Mouse (Mus musculus) adrenal gland, adult 18-20 months (tissue): ENCODE results near the gene Chst5. TPM values are rescaled to one million over a fixed set of nuclear protein-coding genes. Genes with fewer than 3 reads are reported as not detected.

ENCODE experiments used
- DNase-seq, 2 experiments: peaks; one replicate each; pipeline ENCODE4 v3.0.0; 2021 to 2022; ENCODE audit warnings: low spot score in 2 of 2
- total RNA-seq, 2 experiments: library from RNA; stranded (reverse); gene quantifications; 1 replicate in 1 of 2; 2 replicates in 1 of 2; pipeline ENCODE4 v1.2.3; 2021

Gene Chst5
- total RNA-seq, 2 experiments from 2014 or later = not detected

DNA sequence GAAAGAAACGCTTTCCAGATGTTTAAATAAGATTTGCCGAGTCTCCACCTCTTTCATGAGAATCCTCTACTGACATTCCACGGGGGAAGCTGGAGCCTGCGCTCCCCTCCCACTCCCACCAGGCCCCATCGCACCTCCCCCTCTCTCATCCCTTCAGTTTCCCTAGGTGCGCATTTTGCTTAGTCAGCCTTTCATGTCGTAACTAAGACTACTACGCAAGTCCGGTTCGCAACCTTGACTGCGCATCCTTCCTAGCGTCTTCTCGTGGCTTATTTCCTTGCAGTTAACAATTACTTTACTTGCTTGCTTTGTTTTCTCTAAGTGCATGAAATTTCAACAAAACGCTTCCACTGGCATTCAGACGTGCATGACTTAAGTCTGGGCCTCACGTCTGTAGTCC, 21.5 kb upstream of the Chst5 start:
- no peak for DNase-seq

DNA sequence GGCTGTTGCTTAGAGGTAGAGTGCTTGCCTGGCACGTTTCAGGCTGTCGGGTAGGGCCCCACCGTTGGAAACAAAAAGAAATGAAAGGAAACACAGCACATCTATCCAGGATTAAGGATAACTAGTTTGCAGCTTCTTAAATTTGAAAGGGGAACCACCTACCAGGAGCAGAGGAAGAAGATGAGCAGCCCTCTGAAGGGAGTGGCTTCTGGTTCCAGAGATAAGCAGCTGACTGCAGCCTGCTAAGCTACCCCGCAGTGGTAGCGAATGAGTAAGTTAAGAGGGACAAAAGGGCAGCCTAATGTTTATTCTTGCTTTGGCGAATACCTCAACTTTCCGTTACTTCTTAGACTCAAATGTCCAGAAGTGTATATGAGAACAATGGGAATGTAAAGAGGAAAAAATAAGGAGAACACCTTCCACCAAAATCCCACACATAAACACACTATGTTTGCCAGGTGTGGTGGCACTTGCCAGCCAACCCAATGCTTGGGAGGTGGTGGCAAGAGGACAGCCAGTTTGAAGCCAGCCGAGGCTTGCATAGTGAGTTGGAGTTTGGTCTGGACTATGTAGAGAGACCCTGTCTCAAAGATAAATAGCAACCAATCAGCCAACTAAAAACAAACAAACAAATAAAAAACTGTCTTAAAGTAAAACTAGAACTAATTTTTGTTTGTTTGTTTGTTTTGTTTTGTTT, 19.5 kb upstream of the Chst5 start:
- no peak for DNase-seq

DNA sequence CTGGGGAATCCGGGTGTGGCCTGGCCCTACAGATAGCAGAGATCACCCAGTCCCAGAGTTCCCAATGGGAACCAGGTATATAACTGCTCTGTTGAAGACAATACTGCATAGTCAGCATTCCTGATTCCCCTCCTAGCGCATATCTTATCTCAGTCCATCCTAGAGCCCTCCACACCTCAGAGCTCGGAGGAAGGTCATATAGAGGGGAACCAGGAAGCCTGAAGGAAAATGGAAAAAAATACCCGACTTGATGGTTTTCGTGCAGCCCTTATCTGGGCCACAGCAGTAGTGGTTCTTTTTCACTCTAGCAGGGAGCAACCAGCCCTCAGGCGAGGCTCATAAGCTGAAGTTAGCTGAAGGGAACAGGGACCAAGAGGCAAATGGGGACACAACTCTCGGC, 14.7 kb upstream of the Chst5 start:
- no peak for DNase-seq

DNA sequence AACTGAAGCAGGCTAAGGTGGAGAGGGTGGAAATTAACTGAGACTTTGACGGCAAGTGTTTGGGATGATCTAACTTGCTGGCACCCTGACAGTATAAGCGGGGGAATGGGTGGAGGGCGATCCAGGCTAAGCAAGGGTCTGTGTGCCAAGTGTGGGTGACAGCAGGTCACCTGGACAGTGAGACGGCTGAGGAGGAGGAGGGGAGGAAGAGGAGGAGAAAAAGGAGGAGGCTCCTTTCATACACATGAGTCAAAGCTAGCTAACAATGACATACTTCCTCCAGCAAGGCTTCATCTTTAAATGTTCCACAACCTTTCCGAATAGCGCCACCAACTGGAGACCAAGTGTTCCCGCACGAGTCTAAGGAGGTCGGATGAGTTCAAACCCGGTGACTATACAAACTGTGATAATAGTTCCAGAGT, 13.1 kb upstream of the Chst5 start:
- DNase-seq = peak; percentile 51 to 53

- DNase-seq = no peak
Observed at GRCm38 (mm10) chr8:111920971-111921370, 10.7 kb upstream of the Chst5 start.

DNA sequence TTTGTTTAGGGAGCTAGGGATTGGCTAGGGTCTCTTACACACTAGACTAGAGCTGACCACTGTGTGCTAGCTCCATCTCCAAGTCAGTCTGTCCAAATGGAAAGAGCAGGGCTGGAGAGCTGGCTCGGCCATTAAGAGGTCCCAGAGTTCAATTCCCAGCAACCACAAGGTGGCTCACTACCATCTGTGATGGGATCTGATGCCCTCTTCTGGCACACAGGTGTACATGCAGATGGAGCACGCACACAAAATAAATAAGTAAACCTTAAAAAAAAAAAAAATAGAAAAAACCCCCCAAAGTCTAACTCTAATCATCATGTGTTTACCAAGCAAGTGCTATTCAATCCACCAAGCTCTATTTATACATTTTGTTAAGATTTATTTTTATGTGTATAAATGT, 9.4 kb upstream of the Chst5 start:
- no peak for DNase-seq

- DNase-seq = no peak
Observed at GRCm38 (mm10) chr8:111912860-111913432, 2.7 kb upstream of the Chst5 start.

DNA sequence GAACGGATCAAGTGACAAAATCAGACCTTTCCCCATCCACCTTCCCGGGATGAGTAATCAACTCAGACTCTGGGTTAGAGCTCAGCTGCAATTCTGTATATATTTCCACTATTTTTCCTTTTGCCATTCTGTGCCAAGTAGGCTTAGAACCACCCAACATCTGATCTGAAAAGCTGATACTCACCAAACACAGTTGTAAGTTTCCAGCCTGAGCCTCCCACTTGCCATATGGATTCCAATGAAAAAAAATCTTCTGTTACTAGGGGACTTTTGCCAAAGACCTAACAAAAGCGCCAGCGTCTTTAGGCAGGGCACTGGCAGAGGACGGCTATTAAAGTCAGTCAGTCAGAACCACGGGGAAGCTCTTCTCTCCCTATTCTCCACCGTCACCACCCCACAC, 1.3 kb upstream of the Chst5 start:
- DNase-seq = no peak

GRCm38 (mm10) chr8:111905500-111906121, 4.6 kb downstream of the Chst5 start:
- no peak for DNase-seq

- no peak for DNase-seq
Observed at GRCm38 (mm10) chr8:111902080-111902479, 8.2 kb downstream of the Chst5 start.

- no peak for DNase-seq
Observed at GRCm38 (mm10) chr8:111898586-111898985, 11.7 kb downstream of the Chst5 start.

DNA sequence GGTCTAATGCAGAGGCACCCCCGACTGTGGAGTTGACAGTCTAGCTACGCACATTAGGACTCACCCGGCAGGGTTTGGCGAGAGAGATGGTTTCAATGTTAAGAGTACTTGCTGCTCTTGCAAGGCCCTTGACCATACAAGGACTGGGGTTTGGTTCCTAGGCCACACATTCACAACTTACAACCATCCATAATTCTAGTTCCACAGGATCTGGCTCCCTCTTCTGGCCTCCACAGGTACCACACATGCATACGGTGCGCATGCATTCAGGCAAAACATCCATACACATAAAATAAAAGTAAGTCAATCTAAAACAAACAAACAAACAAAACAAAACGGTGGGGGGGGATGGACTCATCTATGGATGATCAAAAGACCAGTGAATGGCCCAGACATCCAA, 15.3 kb downstream of the Chst5 start:
- no peak for DNase-seq

DNA sequence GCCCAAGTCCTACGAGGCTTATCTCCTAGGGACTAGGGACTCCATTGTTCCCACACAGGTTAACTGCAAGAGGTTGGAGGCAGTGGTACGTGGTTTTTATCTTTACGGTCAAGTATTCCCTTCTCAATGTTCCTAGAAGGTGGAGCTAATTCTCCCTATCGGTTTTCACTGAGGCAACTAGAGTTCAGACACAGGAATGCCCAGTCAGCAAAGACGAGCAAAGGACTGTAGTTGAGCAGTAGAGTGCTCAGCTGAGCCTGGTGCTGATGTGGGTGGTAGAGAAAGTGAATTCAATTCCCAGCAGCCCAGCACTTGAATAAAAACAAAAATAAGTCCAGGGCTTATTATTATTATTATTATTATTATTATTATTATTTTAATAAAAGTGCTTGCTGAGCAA, 17.6 kb downstream of the Chst5 start:
- no peak for DNase-seq

DNA sequence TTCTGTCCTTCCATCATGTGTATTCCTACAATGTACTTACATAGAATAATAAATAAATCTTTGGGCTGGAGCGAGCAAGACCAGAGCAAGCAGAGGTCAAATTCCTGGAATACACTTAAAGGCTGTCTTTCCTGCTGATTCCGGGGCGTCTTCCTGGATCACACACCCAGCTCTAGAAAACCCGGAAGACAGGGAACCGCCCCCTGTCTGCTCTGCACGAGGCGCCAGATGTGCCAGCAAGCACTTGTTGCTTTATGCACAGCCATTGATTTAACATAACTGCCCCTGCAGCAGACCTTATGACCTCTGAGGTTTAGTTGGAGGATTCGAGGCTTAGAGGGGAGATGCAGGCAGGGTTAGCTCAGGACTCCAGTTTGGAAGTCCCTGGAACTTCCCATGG, 18.3 kb downstream of the Chst5 start:
- DNase-seq = no peak

GRCm38 (mm10) chr8:111890911-111891303, 19.3 kb downstream of the Chst5 start:
- DNase-seq = no peak

GRCm38 (mm10) chr8:111889931-111890910, 20.0 kb downstream of the Chst5 start:
- no peak for DNase-seq

- DNase-seq = no peak
Observed at GRCm38 (mm10) chr8:111888091-111888650, 22.1 kb downstream of the Chst5 start.

GRCm38 (mm10) chr8:111887479-111887878, 22.8 kb downstream of the Chst5 start:
- no peak for DNase-seq

DNA sequence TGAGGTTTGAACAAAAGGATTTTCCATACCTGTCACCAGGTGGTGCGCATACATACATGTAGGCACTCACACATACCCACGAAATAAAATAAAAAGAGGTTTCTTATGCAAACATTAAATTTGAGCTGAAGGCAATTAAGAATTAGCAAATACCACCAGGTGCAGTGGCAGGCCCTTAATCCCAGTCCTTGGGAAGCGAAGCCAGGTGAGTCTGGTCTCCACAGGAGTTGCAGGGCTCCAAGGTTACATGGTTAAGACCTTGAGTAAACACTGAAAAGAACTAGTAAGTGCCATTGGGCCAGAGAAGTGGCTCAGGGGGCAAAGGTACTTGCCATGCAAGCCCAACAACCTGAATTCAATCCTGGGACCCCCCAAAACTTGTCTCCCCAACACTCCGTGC, 26.6 kb downstream of the Chst5 start:
- no peak for DNase-seq

DNA sequence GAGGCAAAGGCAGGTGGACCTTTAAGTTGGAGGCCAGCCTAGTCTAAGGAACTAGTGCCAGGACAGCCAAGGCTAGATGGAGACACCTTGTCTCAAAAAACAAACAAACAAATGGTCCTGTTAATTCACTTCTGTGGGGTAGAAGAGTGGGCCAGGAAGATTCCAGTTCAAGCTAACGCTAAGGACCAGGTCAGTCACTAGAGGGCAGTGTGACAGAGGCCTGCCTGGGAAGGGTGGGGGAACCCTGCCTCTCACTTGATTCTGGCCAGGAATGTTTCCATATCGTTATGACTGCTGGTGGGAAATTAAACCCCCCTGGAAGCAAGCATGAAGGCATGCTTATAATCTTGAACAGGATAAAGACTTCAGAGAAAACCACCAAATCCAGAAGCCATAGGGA, 28.7 kb downstream of the Chst5 start:
- peak; percentile 22 to 39 for DNase-seq

DNA sequence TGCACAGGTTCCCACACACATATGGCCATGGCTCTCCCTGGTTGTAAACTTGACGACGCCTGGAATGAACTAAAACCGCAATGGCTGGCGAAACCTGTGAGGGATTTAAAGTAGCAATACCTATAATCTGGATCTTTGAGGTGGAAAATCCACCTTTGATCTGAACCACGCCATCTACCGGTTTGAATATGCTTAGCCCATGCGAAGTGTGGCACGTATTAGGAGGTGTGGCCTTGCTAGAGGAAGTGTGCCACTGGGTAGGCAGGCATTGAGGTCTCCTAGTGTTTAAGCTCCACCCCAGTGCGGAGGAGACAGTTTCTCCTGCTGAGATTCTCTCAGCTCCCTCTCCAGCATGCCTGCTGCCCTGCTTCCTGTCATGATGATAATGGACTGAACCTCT, 32.5 kb downstream of the Chst5 start:
- DNase-seq = no peak
